Mouse (Mus musculus) c-Kit-positive CD71-positive TER-119-positive erythroid progenitor cells, embryonic 14.5 days (primary cell): ENCODE data around the gene Ifna11.

Experiments
- DNase-seq: peaks from one replicate; pipeline ENCODE4 v3.0.0-alpha.2; 2013; ENCODE audit warnings: low spot score

Gene Ifna11

DNA sequence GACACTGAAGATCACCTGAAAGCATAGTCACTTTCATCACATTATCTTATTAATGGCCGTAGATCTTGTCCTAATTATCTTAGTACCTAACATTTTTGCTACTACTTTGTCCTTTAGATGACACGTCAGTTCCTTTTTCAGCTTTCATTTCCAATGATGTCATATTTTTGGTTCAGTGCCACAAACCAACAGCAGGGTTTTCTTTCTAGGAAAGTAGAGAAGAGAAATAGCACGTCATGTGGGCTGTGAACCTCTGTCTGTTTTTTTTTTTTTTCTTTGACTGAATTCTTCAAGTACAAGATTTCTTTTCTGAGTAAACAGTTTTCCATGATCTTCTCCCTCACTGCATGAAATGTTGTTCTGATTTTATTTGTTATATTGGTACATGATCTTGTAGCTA lies 20.3 kb downstream of the Ifna11 start:
- no peak for DNase-seq

DNA sequence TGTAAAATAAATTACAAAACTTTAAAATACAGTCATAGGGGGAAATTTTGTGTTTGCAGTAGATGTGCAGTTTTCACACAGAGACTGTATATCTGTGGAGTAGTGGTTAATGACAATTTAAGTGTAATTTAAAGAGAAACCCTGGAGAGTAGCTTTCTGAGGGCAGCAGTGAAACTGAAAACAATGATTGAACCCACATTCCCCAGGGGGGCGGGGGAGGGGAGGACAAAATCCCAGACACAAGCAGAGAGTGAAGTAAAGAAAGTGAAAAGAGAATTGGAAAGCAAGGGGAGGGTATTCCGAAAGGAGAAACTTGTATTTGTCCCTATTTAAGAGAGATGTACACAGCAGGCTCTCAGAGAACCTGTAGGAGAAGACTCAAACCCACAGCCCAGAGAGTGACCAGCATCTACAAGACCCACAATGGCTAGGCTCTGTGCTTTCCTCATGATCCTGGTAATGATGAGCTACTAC lies 21.7 kb downstream of the Ifna11 start, which contains the start of gene Ifna4:
Gene Ifna4 (plus strand): TSS at position 424 of the 474 bp plus-strand sequence.
- DNase-seq = no peak

- DNase-seq = no peak
Measured at GRCm38 (mm10) chr4:88845334-88845733, 25.6 kb downstream of the Ifna11 start.

DNA sequence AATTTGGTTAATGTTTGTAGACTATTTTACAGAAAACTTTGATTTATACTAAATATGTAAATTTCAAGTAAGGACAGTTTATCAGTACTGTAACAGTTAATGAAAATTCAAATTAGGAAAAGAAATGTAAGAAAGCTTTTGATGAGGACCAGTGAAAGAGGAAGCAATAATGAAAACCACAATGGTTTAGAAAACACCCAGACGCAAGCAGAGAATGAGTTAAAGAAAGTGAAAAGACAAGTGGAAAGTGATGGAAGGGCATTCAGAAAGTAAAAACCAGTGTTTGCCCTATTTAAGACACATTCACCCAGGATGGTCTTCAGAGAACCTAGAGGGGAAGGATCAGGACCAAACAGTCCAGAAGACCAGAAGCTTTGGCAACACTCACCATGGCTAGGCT lies 29.9 kb downstream of the Ifna11 start, which contains the start of gene Ifna1:
Gene Ifna1 (plus strand): TSS at position 390 of the 400 bp plus-strand sequence.
- no peak for DNase-seq

GRCm38 (mm10) chr4:88851026-88851763 lies 31.4 kb downstream of the Ifna11 start:
- DNase-seq = no peak

DNA sequence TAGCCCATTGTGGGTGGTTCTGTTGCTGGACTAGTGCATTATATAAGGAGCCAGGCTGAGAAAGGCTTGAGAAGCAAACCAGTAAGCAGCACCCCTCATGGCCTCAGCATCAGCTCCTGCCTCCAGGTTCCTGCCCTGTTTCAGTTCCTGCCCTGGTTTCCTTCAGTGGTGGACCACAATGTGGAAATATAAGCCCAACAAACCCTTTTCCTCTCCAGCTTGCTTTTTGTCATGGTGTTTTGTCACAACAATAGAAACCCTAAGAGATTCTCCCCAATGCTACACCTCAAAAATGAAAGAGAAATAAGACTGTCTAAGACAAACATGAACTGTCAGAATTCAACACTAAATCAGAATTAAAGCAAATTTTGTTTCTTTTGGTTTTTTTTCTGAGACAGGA lies 39.5 kb downstream of the Ifna11 start:
- DNase-seq = no peak

DNA sequence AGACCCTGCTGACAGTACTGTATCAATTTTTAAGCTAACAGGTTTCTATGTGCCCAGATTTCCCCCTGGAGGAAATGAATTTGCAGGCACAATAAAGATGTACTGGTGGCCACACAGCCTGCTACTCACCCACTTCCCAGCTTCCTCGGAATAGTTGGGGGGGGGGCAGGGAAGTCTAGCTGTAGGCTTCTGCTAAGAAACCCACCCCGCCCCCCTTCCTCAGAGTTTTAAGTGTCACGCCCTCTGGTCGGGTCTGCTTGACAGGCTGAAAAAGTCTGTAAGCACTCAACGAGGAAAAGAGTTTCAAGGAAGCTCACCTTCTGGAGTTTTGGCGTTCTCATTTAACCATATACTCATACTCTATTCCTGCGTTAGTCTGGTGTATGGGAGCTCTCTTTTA lies 43.5 kb downstream of the Ifna11 start:
- DNase-seq = no peak

DNA sequence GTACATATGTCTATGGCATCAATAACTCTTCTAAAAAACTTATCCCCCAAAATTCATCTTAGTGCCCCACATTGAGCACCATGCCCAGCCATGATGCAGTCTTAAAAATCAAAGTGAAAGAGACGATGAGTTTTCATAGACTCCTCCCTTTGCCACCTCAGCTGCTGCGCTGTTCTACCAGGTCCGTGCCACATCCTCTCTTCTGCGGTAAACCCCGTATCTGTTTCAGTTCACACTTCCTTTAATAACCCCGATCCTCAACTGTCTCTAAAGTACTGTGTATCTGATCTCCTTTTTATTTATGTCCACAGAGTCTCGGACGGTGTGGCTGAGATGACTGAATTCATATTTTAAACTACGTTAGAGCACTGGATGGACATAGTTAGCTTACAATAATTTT lies 44.8 kb downstream of the Ifna11 start:
- DNase-seq = no peak

GRCm38 (mm10) chr4:88865011-88865569 lies 45.3 kb downstream of the Ifna11 start:
- DNase-seq = no peak

GRCm38 (mm10) chr4:88867366-88867925 lies 47.7 kb downstream of the Ifna11 start:
- peak; percentile 74 for DNase-seq

DNA sequence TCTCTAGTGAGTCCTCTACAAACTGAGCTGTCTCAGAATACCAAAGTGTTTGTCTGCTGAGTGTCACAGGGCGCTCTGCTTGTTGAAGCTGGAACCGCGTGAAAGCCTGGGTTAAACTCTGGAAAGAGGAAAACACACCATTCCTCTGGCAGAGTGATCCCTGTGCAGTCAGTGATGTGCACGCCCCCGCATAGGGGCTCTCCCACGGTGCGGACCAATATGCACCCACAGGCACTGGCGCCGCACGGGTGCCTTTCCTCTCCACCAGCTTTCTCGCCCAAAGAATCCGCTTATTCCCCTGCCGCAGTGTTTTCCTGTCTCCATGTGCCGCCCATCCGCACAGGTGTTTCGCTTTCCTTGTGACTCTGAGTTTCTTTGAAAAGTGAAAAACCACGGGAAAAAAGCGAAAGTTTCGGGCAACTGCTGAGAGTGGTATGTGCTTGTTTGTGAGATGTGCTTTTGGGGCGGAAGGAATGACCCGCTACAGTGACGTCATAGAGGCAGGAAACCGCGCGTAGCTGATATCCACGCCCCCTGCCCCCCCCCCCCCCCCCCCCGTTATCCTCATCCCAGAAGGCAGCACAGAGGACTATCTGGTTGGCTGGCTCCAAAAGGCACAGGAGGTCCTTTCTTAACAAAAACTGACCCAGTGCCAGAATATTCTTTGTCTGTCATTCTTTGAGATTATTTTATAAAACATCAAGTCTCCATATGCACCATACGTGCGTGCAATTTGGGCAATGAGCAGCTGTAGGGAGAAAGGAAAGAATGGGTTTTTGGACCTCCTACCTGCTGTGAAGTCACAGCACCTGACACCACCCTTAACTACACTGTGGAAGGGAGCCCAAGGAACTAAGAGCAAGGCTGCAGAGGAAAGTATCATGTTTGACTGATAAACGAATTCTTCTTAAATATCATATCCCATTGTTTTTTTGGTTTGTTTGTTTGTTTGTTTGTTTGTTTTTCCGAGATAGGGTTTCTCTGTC lies 48.5 kb downstream of the Ifna11 start:
- DNase-seq = peak; percentile 66
